In the genomic region with DNA sequence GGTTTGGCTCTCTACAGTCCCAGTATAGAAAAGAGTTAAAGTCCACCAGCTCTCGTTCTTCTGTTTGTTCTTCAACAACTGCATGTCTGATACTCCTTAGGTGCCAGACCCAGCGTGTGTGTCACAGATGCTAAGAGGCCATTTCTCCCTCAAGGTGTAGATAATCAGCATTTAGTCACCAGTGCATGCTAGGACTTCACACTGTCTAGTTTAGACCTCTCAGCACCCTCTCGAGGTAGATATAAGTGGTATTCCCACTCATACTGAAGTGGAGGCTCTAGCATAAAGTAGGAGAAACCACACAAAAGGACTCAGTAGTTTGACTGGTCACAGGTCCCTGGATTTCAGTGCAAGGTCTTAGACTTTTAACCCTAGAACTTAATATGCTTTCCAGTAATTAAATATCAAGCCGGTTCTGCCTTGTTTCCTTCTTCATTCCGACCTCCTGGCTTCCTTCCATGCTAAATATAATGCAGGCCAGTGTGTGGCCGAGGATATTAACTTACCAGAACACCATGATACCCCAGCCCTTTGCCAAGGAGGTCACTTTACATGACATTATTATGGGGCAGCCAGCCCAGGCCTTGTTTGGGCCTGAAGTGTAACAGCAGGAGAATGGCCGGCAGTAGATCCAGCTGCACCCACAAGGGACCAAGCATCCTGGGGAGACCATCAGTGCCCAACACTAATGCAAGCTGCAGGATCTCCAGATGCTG, we compare ENCODE assay signal across 20 mouse cellular contexts. TPM values are rescaled to one million over a fixed set of nuclear protein-coding genes. Genes with fewer than 3 reads are reported as not detected.
DNase-seq lines count a peak whose midpoint lies in the region; ATAC-seq and TF ChIP-seq lines count a peak whose summit lies in the region.
"Had no signal": no experiment of that assay in that cellular context is flagged by ENCODE, and none has a peak within 500 bp of the region (broad histone marks: within the 10 kb centered on the region; RNA-seq: fewer than 3 reads in every experiment).

No protein-coding gene starts in this region.

- no peak for DNase-seq in kidney, postnatal 4 days
- peak; percentile 41 for DNase-seq in gastrocnemius, postnatal 14 days
- peak; percentile 53 for DNase-seq in heart, postnatal 0 days (ENCODE audit: low spot score)
- peak; percentile 14 for DNase-seq in kidney, postnatal 14 days
- no peak for DNase-seq in lung, postnatal 10 days
- no peak for DNase-seq in thymus, postnatal 0 days (ENCODE audit: low spot score)
- DNase-seq: adrenal gland, postnatal 10 days; cerebellum, adult 9-10 months; retina, postnatal 1 day; thymus, postnatal 14 days had no signal

- H3K9me3 ChIP-seq in kidney, embryonic 14.5 days (ENCODE audit: control insufficient read depth, low read length), result no peaks in the 10 kb centered on the region
- no peaks in the 10 kb centered on the region for H3K9me3 ChIP-seq in heart, postnatal 0 days (replicated peaks; ENCODE audit: control insufficient read depth, low read length)
- H3K9me3 ChIP-seq in forebrain, embryonic 13.5 days (replicated peaks), result no peaks in the 10 kb centered on the region
- H3K9me3 ChIP-seq: G1E; limb, embryonic 12.5 days; midbrain, embryonic 12.5 days; neural tube, embryonic 15.5 days had no signal

- H3K36me3 ChIP-seq in kidney, embryonic 14.5 days (ENCODE audit: control insufficient read depth, insufficient read depth, low read length), result no peaks in the 10 kb centered on the region
- no peaks in the 10 kb centered on the region for H3K36me3 ChIP-seq in heart, postnatal 0 days (replicated peaks; ENCODE audit: control insufficient read depth, insufficient read depth, low read length)
- no peaks in the 10 kb centered on the region for H3K36me3 ChIP-seq in forebrain, embryonic 13.5 days (ENCODE audit: poor library complexity, severe bottlenecking)
- H3K36me3 ChIP-seq: G1E; limb, embryonic 12.5 days; midbrain, embryonic 12.5 days; neural tube, embryonic 15.5 days had no signal

- 0 out of 2 replicates have a peak, but pooled peaks have one; percentile 13 for ATAC-seq in kidney, embryonic 14.5 days (ENCODE audit: low FRiP score, low TSS enrichment)
- peak; percentile 86 for ATAC-seq in heart, postnatal 0 days (ENCODE audit: insufficient read depth, low read depth)
- no peak for ATAC-seq in forebrain, embryonic 13.5 days
- ATAC-seq: forebrain, embryonic 14.5 days; hindbrain, embryonic 16.5 days had no signal

- no peak for TF ChIP-seq CTCF in heart, postnatal 0 days (IDR thresholded peaks at IDR 0.05; ENCODE audit: low read depth)

- intact Hi-C loops in gastrocnemius, postnatal 14 days (cut with DNase I; ENCODE audit: low total_unique reads), result no loop called here

- WGBS in kidney, embryonic 14.5 days, result 39% methylated on average over 7 of the region's 7 CpGs
- 25% methylated on average over 7 of the region's 7 CpGs for WGBS in heart, postnatal 0 days
- 84% methylated on average over 7 of the region's 7 CpGs for WGBS in forebrain, embryonic 13.5 days

- H3K4me2 ChIP-seq in kidney, embryonic 14.5 days (replicated peaks; ENCODE audit: low read depth, low read length), result no peak overlapping the region
- no peak overlapping the region for H3K4me2 ChIP-seq in heart, postnatal 0 days (ENCODE audit: low read depth, low read length)
- H3K4me2 ChIP-seq in forebrain, embryonic 13.5 days, result no peak overlapping the region
- H3K4me2 ChIP-seq: limb, embryonic 12.5 days; midbrain, embryonic 12.5 days; neural tube, embryonic 15.5 days had no signal

- peak; percentile 43; the same call in 1 of the 2 replicates for TF ChIP-seq EP300 in heart, postnatal 0 days (IDR thresholded peaks at IDR 0.05; ENCODE audit: low read depth)

- no peak overlapping the region for H3K4me3 ChIP-seq in kidney, embryonic 14.5 days (ENCODE audit: low read length)
- no peak overlapping the region for H3K4me3 ChIP-seq in heart, postnatal 0 days (ENCODE audit: low read depth, low read length)
- H3K4me3 ChIP-seq in forebrain, embryonic 13.5 days, result no peak overlapping the region
- H3K4me3 ChIP-seq: limb, embryonic 12.5 days; midbrain, embryonic 12.5 days; neural tube, embryonic 15.5 days had no signal

- no peak overlapping the region for H3K27ac ChIP-seq in kidney, embryonic 14.5 days (ENCODE audit: low read depth, low read length)
- H3K27ac ChIP-seq in heart, postnatal 0 days (ENCODE audit: low read depth), result peak overlapping the region; percentile 78
- H3K27ac ChIP-seq in forebrain, embryonic 13.5 days, result no peak overlapping the region
- H3K27ac ChIP-seq: limb, embryonic 12.5 days; macrophage; midbrain, embryonic 12.5 days; neural tube, embryonic 15.5 days had no signal

- peaks cover 4% of the 10 kb centered on the region; the same call in 1 of the 2 replicates for H3K4me1 ChIP-seq in kidney, embryonic 14.5 days (ENCODE audit: control insufficient read depth, insufficient read depth, low read length)
- H3K4me1 ChIP-seq in heart, postnatal 0 days (ENCODE audit: control insufficient read depth, insufficient read depth), result no peaks in the 10 kb centered on the region
- peaks cover 13% of the 10 kb centered on the region for H3K4me1 ChIP-seq in forebrain, embryonic 13.5 days

- no peak overlapping the region for H3K9ac ChIP-seq in kidney, embryonic 14.5 days (ENCODE audit: low read depth, low read length)
- H3K9ac ChIP-seq in heart, postnatal 0 days (replicated peaks; ENCODE audit: low read depth, low read length), result no peak overlapping the region
- H3K9ac ChIP-seq in forebrain, embryonic 13.5 days, result no peak overlapping the region
- H3K9ac ChIP-seq: limb, embryonic 12.5 days; midbrain, embryonic 12.5 days; neural tube, embryonic 15.5 days had no signal

- no peaks in the 10 kb centered on the region for H3K27me3 ChIP-seq in kidney, embryonic 14.5 days (ENCODE audit: control insufficient read depth, insufficient read depth, low read length)
- no peaks in the 10 kb centered on the region for H3K27me3 ChIP-seq in heart, postnatal 0 days (ENCODE audit: control insufficient read depth, insufficient read depth, low read length)
- no peaks in the 10 kb centered on the region for H3K27me3 ChIP-seq in forebrain, embryonic 13.5 days
- H3K27me3 ChIP-seq: midbrain, embryonic 12.5 days; neural tube, embryonic 15.5 days had no signal

RNA-seq across cellular contexts. Expression of gene Slc26a4, which starts 22.1 kb away (rescaled TPM):
- 0.22 TPM in 1 of 2 replicates, not detected in the other for polyA plus RNA-seq in kidney, embryonic 14.5 days (2014; fragmentation: Nextera tagmentation; extraction: Ambion mirVana)
- not detected for total RNA-seq in gastrocnemius, postnatal 14 days (2021)
- not detected in 2 replicates for total RNA-seq in heart, postnatal 0 days (2014; rRNA removed; ENCODE audit: low replicate concordance)
- 0.12 and 0.16 TPM in 2 replicates for polyA plus RNA-seq in heart, postnatal 0 days (2015; fragmentation: Nextera tagmentation; extraction: Ambion mirVana)
- 0.05 TPM in 1 of 2 replicates, not detected in the other for polyA plus RNA-seq in forebrain, embryonic 13.5 days (2015; fragmentation: Nextera tagmentation; extraction: Ambion mirVana)
- 0.21 and 0.44 TPM in 2 replicates for polyA plus RNA-seq in thymus, postnatal 0 days (2015; fragmentation: Nextera tagmentation; extraction: Ambion mirVana)
- polyA plus RNA-seq: G1E; macrophage; midbrain, embryonic 12.5 days; spleen, adult 2 months had no signal

RNA-seq across cellular contexts. Expression of gene Cbll1, which starts 38.3 kb away (rescaled TPM):
- 15.4 and 26.1 TPM in 2 replicates for polyA plus RNA-seq in kidney, embryonic 14.5 days (2014; fragmentation: Nextera tagmentation; extraction: Ambion mirVana)
- 1 to 10 TPM; 7.1 to 8.0 TPM for total RNA-seq in gastrocnemius, postnatal 14 days (2021)
- 6.4 and 10.4 TPM in 2 replicates for total RNA-seq in heart, postnatal 0 days (2014; rRNA removed; ENCODE audit: low replicate concordance)
- 5.1 and 5.4 TPM in 2 replicates for polyA plus RNA-seq in heart, postnatal 0 days (2015; fragmentation: Nextera tagmentation; extraction: Ambion mirVana)
- polyA plus RNA-seq in forebrain, embryonic 13.5 days (2015; fragmentation: Nextera tagmentation; extraction: Ambion mirVana), result 14.7 and 15.9 TPM in 2 replicates
- polyA plus RNA-seq in thymus, postnatal 0 days (2015; fragmentation: Nextera tagmentation; extraction: Ambion mirVana), result 10.9 and 13.2 TPM in 2 replicates

Comparison
In these comparisons a context has a peak if more than half of its experiments do, and no peak if none do; other contexts are left out.
1. DNase-seq: peak in gastrocnemius, postnatal 14 days (single experiment), heart, postnatal 0 days (single experiment) and kidney, postnatal 14 days (single experiment); none in kidney, postnatal 4 days (0 of 2), lung, postnatal 10 days (single experiment) and thymus, postnatal 0 days (single experiment).